Mouse (Mus musculus) CD4-positive, CD25-positive, alpha-beta regulatory T cell (primary cell): ENCODE data around the gene Krtap4-2. TPM values are rescaled to one million over a fixed set of nuclear protein-coding genes. Genes with fewer than 3 reads are reported as not detected.

Experiments
- polyA plus RNA-seq: library from polyadenylated mRNA; unstranded; fragments of 100-300 nt; shearing (Covaris generic); gene quantifications from one replicate; pipeline ENCODE4 v1.2.1, GENCODE M21; 2017

Gene Krtap4-2
- not detected for polyA plus RNA-seq

DNA sequence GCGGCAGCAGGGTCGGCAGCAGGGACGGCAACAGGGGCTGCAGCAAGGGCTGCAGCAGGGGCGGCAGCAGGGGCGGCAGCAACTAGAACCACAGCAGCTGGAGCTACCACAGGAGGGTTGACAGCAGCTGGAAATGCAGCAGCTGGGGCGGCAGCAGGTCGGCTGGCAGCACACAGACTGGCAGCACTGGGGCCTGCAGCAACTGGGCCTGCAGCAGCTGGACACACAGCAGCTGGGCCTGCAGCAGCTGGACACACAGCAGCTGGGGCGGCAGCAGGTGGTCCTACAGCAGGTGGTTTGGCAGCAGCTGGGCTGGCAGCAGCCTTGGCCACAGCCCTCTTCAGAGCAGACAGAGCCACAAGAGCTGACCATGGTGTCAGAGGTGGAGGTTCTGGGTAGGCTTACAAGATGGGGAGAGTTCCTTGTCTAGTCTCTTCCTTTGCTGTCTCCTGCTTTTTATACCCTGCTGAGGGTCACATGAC, at the start of gene Krtap4-2:
Gene Krtap4-2 (minus strand): TSS at position 432 of the 482 bp plus-strand sequence.

DNA sequence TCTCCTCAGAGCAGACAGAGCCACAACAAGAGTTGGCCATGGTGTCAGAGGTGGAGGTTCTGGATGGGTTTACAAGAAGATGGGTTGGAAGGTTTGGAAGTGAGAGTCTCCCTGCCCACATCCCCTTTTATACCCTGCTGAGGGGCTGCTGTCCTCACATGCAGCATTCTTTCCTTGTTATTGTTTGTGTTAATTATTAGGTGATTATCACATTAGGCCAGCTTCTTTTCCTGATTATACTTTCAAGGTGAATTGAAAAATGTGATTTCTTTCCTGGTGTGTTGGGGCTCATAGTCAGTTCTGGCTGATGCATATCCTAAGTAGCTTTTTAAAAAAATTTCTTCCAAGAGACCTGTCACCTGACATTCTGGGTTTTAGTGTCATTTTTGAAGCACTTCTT, 31.0 kb upstream of the Krtap4-2 start, which contains the start of gene Krtap4-6:
Gene Krtap4-6 (minus strand): TSS at position 101 of the 400 bp plus-strand sequence.

DNA sequence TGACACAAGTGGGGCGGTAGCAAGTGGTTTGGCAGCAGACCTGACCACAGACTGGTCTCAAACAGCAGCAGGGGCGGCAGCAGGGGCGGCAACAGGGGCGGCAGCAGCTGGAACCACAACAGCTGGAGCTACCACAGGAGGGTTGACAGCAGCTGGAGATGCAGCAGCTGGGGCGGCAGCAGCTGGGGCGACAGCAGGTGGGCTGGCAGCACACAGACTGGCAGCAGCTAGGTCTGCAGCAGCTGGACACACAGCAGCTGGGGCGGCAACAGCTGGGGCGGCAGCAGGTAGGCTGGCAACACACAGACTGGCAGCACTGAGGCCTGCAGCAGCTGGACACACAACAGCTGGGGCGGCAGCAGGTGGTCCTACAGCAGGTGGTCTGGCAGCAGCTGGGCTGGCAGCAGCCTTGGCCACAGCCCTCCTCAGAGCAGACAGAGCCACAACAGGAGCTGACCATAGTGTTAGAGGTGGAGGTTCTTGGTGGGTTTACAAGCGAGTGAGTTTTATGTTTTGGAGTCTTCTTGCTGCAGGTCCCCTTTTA, 23.7 kb upstream of the Krtap4-2 start, which contains the start of gene Gm11563:
Gene Gm11563 (minus strand): TSS at position 494 of the 544 bp plus-strand sequence.

DNA sequence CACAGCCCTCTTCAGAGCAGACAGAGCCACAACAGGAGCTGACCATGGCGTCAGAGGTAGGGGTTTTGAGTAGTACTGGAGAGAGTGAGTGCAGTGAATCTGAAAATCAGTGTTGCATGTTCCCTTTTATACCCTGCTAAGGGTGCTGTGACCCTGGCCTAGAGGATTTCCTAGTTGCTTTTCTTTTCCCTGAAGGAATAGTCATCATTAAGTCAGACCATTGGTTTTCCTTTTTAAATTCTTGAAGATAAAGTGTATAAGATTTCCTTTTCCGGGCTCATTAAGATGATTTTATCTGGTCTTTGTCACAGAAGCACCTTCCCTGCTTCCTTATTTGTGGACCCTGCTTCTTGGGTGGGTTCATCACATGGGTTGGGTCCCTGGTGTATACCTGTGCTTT, 15.3 kb upstream of the Krtap4-2 start, which contains the start of gene Gm11555:
Gene Gm11555 (minus strand): TSS at position 101 of the 400 bp plus-strand sequence.

DNA sequence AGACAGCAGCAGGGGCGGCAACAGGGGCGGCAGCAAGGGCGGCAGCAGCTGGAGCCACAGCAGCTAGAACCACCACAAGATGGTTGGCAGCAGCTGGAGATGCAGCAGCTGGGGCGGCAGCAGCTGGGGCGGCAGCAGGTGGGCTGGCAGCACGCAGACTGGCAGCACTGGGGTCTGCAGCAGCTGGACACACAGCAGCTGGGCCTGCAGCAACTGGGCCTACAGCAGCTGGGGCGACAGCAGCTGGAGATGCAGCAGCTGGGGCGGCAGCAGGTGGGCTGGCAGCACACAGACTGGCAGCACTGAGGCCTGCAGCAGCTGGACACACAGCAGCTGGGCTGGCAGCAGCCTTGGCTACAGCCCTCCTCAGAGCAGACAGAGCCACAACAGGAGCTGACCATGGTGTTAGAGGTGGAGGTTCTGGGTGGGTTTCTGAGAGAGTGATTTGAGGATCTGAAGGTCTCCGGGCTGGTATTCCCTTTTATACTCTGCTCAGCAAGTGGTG, 8.8 kb upstream of the Krtap4-2 start, which contains the start of gene Krtap4-7:
Gene Krtap4-7 (minus strand): TSS at position 455 of the 505 bp plus-strand sequence.

GRCm38 (mm10) chr11:99628138-99628537, 6.7 kb downstream of the Krtap4-2 start, which contains the start of gene Krtap4-1:
TSS of gene Krtap4-1 (minus strand) at chr11:99628238.

GRCm38 (mm10) chr11:99620335-99620734, 14.5 kb downstream of the Krtap4-2 start, which contains the start of gene Gm11562:
TSS of gene Gm11562 (minus strand) at chr11:99620435.

DNA sequence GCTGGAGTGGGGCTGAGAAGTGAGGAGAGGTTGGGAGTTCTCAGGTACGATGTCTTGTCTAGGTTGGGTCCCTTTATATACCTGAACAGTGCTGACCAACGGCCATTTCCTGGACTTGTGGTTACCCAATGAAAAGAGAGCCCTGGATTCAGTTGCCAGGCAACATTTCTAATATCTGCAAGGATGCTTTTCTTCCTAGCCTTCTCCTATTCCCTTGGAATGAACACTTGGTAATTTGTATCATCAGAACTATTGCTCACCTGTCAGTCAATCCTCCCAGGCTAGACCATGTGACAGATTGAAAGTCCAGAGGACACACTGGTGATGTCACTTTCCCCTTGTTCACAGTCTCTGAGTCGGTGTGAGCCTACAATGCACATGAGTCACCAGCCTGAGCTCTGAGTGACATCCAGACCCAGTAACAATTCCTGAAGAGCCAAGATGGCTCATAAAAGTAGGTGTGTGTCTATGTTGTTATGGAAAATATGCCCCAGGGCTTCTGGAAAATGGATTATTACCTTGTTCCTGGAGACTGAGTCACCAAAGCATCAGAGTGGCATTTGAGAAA, 20.0 kb downstream of the Krtap4-2 start, which contains the start of gene Krtap2-4:
Gene Krtap2-4 (minus strand): TSS at position 51 of the 568 bp plus-strand sequence.

DNA sequence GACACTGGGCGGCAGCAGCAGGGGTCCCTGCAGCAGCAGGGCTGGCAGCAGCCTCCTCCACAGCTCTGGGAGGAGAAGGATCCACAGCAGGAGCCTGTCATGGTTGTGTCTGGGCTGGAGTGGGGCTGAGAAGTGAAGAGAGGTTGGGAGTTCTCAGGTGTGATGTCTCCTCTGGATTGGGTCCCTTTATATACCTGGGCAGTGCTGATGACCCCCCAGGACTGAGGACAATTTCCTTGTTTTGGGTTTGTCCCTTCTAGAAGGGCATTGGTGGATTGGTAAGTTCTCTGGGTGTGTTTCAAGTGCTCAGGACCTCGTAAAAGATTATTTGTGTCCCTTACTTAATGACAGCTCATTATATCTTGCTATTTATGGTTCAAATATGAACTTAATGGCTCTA, 24.8 kb downstream of the Krtap4-2 start, which contains the start of gene Gm11937:
Gene Gm11937 (minus strand): TSS at position 101 of the 400 bp plus-strand sequence.

DNA sequence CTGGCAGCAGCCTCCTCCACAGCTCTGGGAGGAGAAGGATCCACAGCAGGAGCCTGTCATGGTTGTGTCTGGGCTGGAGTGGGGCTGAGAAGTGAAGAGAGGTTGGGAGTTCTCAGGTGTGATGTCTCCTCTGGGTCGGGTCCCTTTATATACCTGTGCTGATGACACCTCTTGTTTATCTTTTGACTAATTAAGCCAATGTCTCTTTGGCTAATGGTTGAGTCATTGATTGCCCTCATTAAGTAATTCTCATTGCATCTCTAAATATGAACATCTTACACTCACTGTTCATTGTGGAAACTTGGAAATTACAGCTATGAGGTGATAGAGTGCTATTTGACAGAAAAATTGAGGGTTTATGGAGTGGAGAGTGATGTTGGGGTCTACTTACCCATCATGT, 31.7 kb downstream of the Krtap4-2 start, which contains the start of gene Gm11938:
Gene Gm11938 (minus strand): TSS at position 101 of the 400 bp plus-strand sequence.

GRCm38 (mm10) chr11:99597742-99598141, 37.1 kb downstream of the Krtap4-2 start, which contains the start of gene Krtap9-3:
TSS of gene Krtap9-3 (minus strand) at chr11:99598105.

DNA sequence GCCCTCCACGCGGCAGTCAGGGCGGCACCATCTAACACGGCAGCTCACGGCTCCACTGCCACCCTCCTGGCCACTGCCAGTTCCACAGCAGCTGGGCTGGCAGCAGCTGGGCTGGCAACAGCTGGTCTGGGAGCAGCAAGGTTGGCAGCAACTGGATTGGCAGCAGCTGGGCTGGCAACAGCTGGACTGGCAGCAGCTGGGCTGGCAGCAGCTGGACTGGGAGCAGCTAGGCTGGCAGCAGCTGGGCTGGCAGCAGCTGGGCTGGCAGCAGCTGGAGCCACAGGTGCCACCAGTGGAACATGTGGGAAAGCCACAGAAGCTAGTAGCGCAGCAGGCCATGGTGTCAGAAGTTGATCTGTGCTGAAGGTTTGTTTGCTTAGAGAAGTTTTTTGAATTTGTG, 43.9 kb downstream of the Krtap4-2 start, which contains the start of gene Krtap1-3:
Gene Krtap1-3 (minus strand): TSS at position 359 of the 400 bp plus-strand sequence.

Other genes with a start within 250 kb of the Krtap4-2 start
- gene Krt10, start 245.7 kb downstream of the Krtap4-2 start, polyA plus RNA-seq: 15.0 TPM
- not detected for gene Krt12, start 212.8 kb downstream of the Krtap4-2 start, polyA plus RNA-seq
- not detected for gene Krt20, start 196.9 kb downstream of the Krtap4-2 start, polyA plus RNA-seq
- gene Krt23, start 141.9 kb downstream of the Krtap4-2 start, polyA plus RNA-seq: not detected
- not detected for gene Krt39, start 113.7 kb downstream of the Krtap4-2 start, polyA plus RNA-seq
- not detected for gene Krt40, start 91.9 kb downstream of the Krtap4-2 start, polyA plus RNA-seq
- gene Krtap3-3, start 84.2 kb downstream of the Krtap4-2 start, polyA plus RNA-seq: not detected
- not detected for gene Krtap3-2, start 78.2 kb downstream of the Krtap4-2 start, polyA plus RNA-seq
- not detected for gene Gm11939, start 75.6 kb downstream of the Krtap4-2 start, polyA plus RNA-seq
- gene Krtap3-1, start 68.5 kb downstream of the Krtap4-2 start, polyA plus RNA-seq: not detected
- gene Krtap1-5, start 54.1 kb downstream of the Krtap4-2 start, polyA plus RNA-seq: not detected
- not detected for gene Krtap1-4, start 51.4 kb downstream of the Krtap4-2 start, polyA plus RNA-seq
- not detected for gene Krtap1-3, start 43.7 kb downstream of the Krtap4-2 start, polyA plus RNA-seq
- not detected for gene Krtap9-3, start 37.0 kb downstream of the Krtap4-2 start, polyA plus RNA-seq
- gene Gm11938, start 31.8 kb downstream of the Krtap4-2 start, polyA plus RNA-seq: not detected
- gene Gm11937, start 24.9 kb downstream of the Krtap4-2 start, polyA plus RNA-seq: not detected
- gene Krtap2-4, start 20.2 kb downstream of the Krtap4-2 start, polyA plus RNA-seq: not detected
- not detected for gene Gm11562, start 14.6 kb downstream of the Krtap4-2 start, polyA plus RNA-seq
- not detected for gene Krtap4-1, start 6.8 kb downstream of the Krtap4-2 start, polyA plus RNA-seq
- not detected for gene Krtap4-7, start 9.0 kb upstream of the Krtap4-2 start, polyA plus RNA-seq
- gene Gm11555, start 15.2 kb upstream of the Krtap4-2 start, polyA plus RNA-seq: not detected
- not detected for gene Gm11563, start 23.9 kb upstream of the Krtap4-2 start, polyA plus RNA-seq
- gene Krtap4-6, start 30.9 kb upstream of the Krtap4-2 start, polyA plus RNA-seq: not detected
- not detected for gene Gm14190, start 55.7 kb upstream of the Krtap4-2 start, polyA plus RNA-seq
- gene Gm14180, start 99.2 kb upstream of the Krtap4-2 start, polyA plus RNA-seq: not detected
- gene Gm11595, start 137.8 kb upstream of the Krtap4-2 start, polyA plus RNA-seq: not detected
- gene Krtap4-8, start 145.6 kb upstream of the Krtap4-2 start, polyA plus RNA-seq: not detected
- not detected for gene Krtap4-9, start 150.1 kb upstream of the Krtap4-2 start, polyA plus RNA-seq
- gene Gm11596, start 158.4 kb upstream of the Krtap4-2 start, polyA plus RNA-seq: not detected
- not detected for gene Gm11569, start 163.8 kb upstream of the Krtap4-2 start, polyA plus RNA-seq
- not detected for gene Gm11554, start 169.4 kb upstream of the Krtap4-2 start, polyA plus RNA-seq
- gene Krtap4-13, start 174.8 kb upstream of the Krtap4-2 start, polyA plus RNA-seq: not detected
- gene Gm11564, start 180.6 kb upstream of the Krtap4-2 start, polyA plus RNA-seq: not detected
- gene 2300003K06Rik, start 203.0 kb upstream of the Krtap4-2 start, polyA plus RNA-seq: not detected
- gene Krtap4-16, start 216.5 kb upstream of the Krtap4-2 start, polyA plus RNA-seq: not detected
- gene Gm11568, start 222.8 kb upstream of the Krtap4-2 start, polyA plus RNA-seq: not detected
- not detected for gene Gm11559, start 229.4 kb upstream of the Krtap4-2 start, polyA plus RNA-seq
- gene Krtap9-1, start 238.3 kb upstream of the Krtap4-2 start, polyA plus RNA-seq: not detected
- not detected for gene Gm11567, start 244.1 kb upstream of the Krtap4-2 start, polyA plus RNA-seq